Mouse (Mus musculus) forebrain, embryonic 15.5 days (tissue): ENCODE data around the gene Rubcn. TPM values are rescaled to one million over a fixed set of nuclear protein-coding genes. Genes with fewer than 3 reads are reported as not detected.

ENCODE experiments used
- ATAC-seq: fragments of 200-750 bp; cut with Nextera tagmentation; replicated peaks from 2 replicates; pipeline ENCODE4 v1.8.0; 2017; ENCODE audit warnings: mild to moderate bottlenecking, moderate TSS enrichment, moderate library complexity
- H3K27ac ChIP-seq: fragments of 300-500 bp; sonication (generic); replicated peaks from 2 replicates; pipeline ENCODE4 v1.5.1; 2015; ENCODE audit warnings: mild to moderate bottlenecking, inconsistent platforms
- H3K27me3 ChIP-seq: fragments of 300-500 bp; sonication (generic); 2 replicates; pipeline ENCODE4 v1.6.1; 2015; ENCODE audit warnings: inconsistent platforms
- H3K36me3 ChIP-seq: fragments of 300-500 bp; sonication (generic); 2 replicates; pipeline ENCODE4 v1.6.1; 2015; ENCODE audit warnings: mild to moderate bottlenecking, inconsistent platforms
- H3K4me1 ChIP-seq: fragments of 300-500 bp; sonication (generic); 2 replicates; pipeline ENCODE4 v1.6.1; 2015; ENCODE audit warnings: inconsistent platforms
- H3K4me2 ChIP-seq: fragments of 300-500 bp; sonication (generic); replicated peaks from 2 replicates; pipeline ENCODE4 v1.6.1; 2015; ENCODE audit warnings: mild to moderate bottlenecking, inconsistent platforms
- H3K4me3 ChIP-seq: fragments of 300-500 bp; sonication (generic); 2 replicates; pipeline ENCODE4 v1.5.1; 2015; ENCODE audit warnings: mild to moderate bottlenecking, inconsistent platforms
- H3K9ac ChIP-seq: fragments of 300-500 bp; sonication (generic); replicated peaks from 2 replicates; pipeline ENCODE4 v1.6.1; 2015; ENCODE audit warnings: mild to moderate bottlenecking, inconsistent platforms
- H3K9me3 ChIP-seq: fragments of 300-500 bp; sonication (generic); 2 replicates; pipeline ENCODE4 v1.6.1; 2016; ENCODE audit warnings: inconsistent platforms
- WGBS: fragments of 180-500 bp; shearing (Covaris S2); methylation state at CpG from one replicate; pipeline ENCODE4 v1.1.7; 2015; ENCODE audit warnings: mixed read lengths; 5-methylcytosine and 5-hydroxymethylcytosine counted together
- polyA plus RNA-seq: library from polyadenylated mRNA; unstranded; fragments of >200 nt; fragmentation: Nextera tagmentation; extraction: Ambion mirVana; gene quantifications from 2 replicates; pipeline ENCODE4 v1.2.1, GENCODE M21; 2015

The Rubcn gene
- polyA plus RNA-seq, 1 experiment from 2014 or later, result 33.7 TPM

- Histone ChIP-seq H3K9ac (no peak overlapping the region), H3K27ac (no peak overlapping the region), H3K36me3 (no peaks in the 10 kb centered on the region), H3K4me3 (no peak overlapping the region), H3K4me1 (peaks cover 11% of the 10 kb centered on the region), H3K9me3 (no peaks in the 10 kb centered on the region), H3K27me3 (no peaks in the 10 kb centered on the region), H3K4me2 (no peak overlapping the region)
- ATAC-seq, result peak; percentile 72
- 1% methylated on average over 9 of the region's 9 CpGs for WGBS
Observed at GRCm38 (mm10) chr16:32812888-32813361, 64.6 kb downstream of the Rubcn start.

- no peaks in the 10 kb centered on the region for H3K36me3 ChIP-seq
- H3K4me2 ChIP-seq, result no peak within 1 kb of the TSS
- H3K4me3 ChIP-seq, result no peak within 1 kb of the TSS
- no peak for ATAC-seq
- H3K27me3 ChIP-seq, result no peaks in the 10 kb centered on the region
- no peaks in the 10 kb centered on the region for H3K9me3 ChIP-seq
- WGBS, result 91% methylated on average over 4 of the region's 4 CpGs
- no peak within 1 kb of the TSS for H3K27ac ChIP-seq
- H3K9ac ChIP-seq, result no peak within 1 kb of the TSS
- peaks cover 11% of the 10 kb centered on the region for H3K4me1 ChIP-seq
Observed at GRCm38 (mm10) chr16:32810321-32810720, 67.2 kb downstream of the Rubcn start, which contains the start of gene Smbd1. Smbd1 (minus strand) TSS chr16:32810477.

- Histone ChIP-seq H3K27me3 (no peaks in the 10 kb centered on the region), H3K9ac (no peak overlapping the region), H3K9me3 (no peaks in the 10 kb centered on the region), H3K4me2 (no peak overlapping the region), H3K36me3 (no peaks in the 10 kb centered on the region), H3K27ac (no peak overlapping the region), H3K4me3 (no peak overlapping the region), H3K4me1 (peaks cover 7% of the 10 kb centered on the region)
- no peak for ATAC-seq
- WGBS, result 64% methylated on average over 8 of the region's 8 CpGs
Observed at GRCm38 (mm10) chr16:32807408-32808185, 70.0 kb downstream of the Rubcn start.

GRCm38 (mm10) chr16:32805151-32805550 is 72.4 kb downstream of the Rubcn start:
- H3K27me3 ChIP-seq, result no peaks in the 10 kb centered on the region
- H3K9me3 ChIP-seq, result no peaks in the 10 kb centered on the region
- 76% methylated on average over 7 of the region's 7 CpGs for WGBS
- H3K27ac ChIP-seq, result no peak overlapping the region
- ATAC-seq, result no peak
- H3K4me3 ChIP-seq, result no peak overlapping the region
- H3K4me2 ChIP-seq, result no peak overlapping the region
- peaks cover 7% of the 10 kb centered on the region for H3K4me1 ChIP-seq
- no peaks in the 10 kb centered on the region for H3K36me3 ChIP-seq
- H3K9ac ChIP-seq, result no peak overlapping the region

- 61% methylated on average over 5 of the region's 5 CpGs for WGBS
- no peak overlapping the region for H3K4me2 ChIP-seq
- H3K4me1 ChIP-seq, result peaks cover 7% of the 10 kb centered on the region
- ATAC-seq, result no peak
- no peaks in the 10 kb centered on the region for H3K36me3 ChIP-seq
- H3K4me3 ChIP-seq, result no peak overlapping the region
- no peak overlapping the region for H3K9ac ChIP-seq
- H3K27ac ChIP-seq, result no peak overlapping the region
- no peaks in the 10 kb centered on the region for H3K27me3 ChIP-seq
- no peaks in the 10 kb centered on the region for H3K9me3 ChIP-seq
Observed at GRCm38 (mm10) chr16:32803901-32804300, 73.7 kb downstream of the Rubcn start.

GRCm38 (mm10) chr16:32803252-32803853 is 74.2 kb downstream of the Rubcn start:
- Histone ChIP-seq H3K27ac (0 out of 2 replicates have a peak overlapping the region, but pooled peaks have one; percentile 49), H3K36me3 (no peaks in the 10 kb centered on the region), H3K4me3 (no peak overlapping the region), H3K4me2 (no peak overlapping the region), H3K4me1 (peaks cover 7% of the 10 kb centered on the region), H3K27me3 (no peaks in the 10 kb centered on the region), H3K9ac (no peak overlapping the region), H3K9me3 (no peaks in the 10 kb centered on the region)
- peak; percentile 92 for ATAC-seq
- 15% methylated on average over 6 of the region's 6 CpGs for WGBS

GRCm38 (mm10) chr16:32797426-32797689 is 80.2 kb downstream of the Rubcn start, which contains the start of gene Muc20:
Muc20 (minus strand) TSS chr16:32797435.
- Histone ChIP-seq H3K36me3 (no peaks in the 10 kb centered on the region), H3K9me3 (no peaks in the 10 kb centered on the region), H3K9ac (no peak within 1 kb of the TSS), H3K4me1 (no peaks in the 10 kb centered on the region), H3K27me3 (no peaks in the 10 kb centered on the region), H3K4me3 (no peak within 1 kb of the TSS), H3K27ac (no peak within 1 kb of the TSS), H3K4me2 (no peak within 1 kb of the TSS)
- WGBS, result 81% methylated on average over 3 of the region's 3 CpGs
- ATAC-seq, result no peak

- H3K4me3 ChIP-seq, result no peak overlapping the region
- no peaks in the 10 kb centered on the region for H3K9me3 ChIP-seq
- no peak overlapping the region for H3K9ac ChIP-seq
- H3K4me2 ChIP-seq, result no peak overlapping the region
- no peak for ATAC-seq
- no peaks in the 10 kb centered on the region for H3K4me1 ChIP-seq
- no peaks in the 10 kb centered on the region for H3K36me3 ChIP-seq
- no peak overlapping the region for H3K27ac ChIP-seq
- no peaks in the 10 kb centered on the region for H3K27me3 ChIP-seq
- 68% methylated on average over 14 of the region's 14 CpGs for WGBS
Observed at GRCm38 (mm10) chr16:32796676-32797425, 80.7 kb downstream of the Rubcn start.

- H3K9ac ChIP-seq, result no peak overlapping the region
- no peak overlapping the region for H3K4me3 ChIP-seq
- no peak overlapping the region for H3K27ac ChIP-seq
- no peak for ATAC-seq
- 89% methylated on average over 1 of the region's 1 CpGs for WGBS
- no peaks in the 10 kb centered on the region for H3K27me3 ChIP-seq
- H3K4me2 ChIP-seq, result no peak overlapping the region
- H3K4me1 ChIP-seq, result no peaks in the 10 kb centered on the region
- no peaks in the 10 kb centered on the region for H3K9me3 ChIP-seq
- no peaks in the 10 kb centered on the region for H3K36me3 ChIP-seq
Observed at GRCm38 (mm10) chr16:32795177-32795576, 82.4 kb downstream of the Rubcn start.

- no peaks in the 10 kb centered on the region for H3K27me3 ChIP-seq
- H3K9me3 ChIP-seq, result no peaks in the 10 kb centered on the region
- no peaks in the 10 kb centered on the region for H3K4me1 ChIP-seq
- H3K9ac ChIP-seq, result no peak overlapping the region
- no peak overlapping the region for H3K27ac ChIP-seq
- H3K36me3 ChIP-seq, result no peaks in the 10 kb centered on the region
- ATAC-seq, result no peak
- WGBS, result 91% methylated on average over 5 of the region's 5 CpGs
- no peak overlapping the region for H3K4me3 ChIP-seq
- no peak overlapping the region for H3K4me2 ChIP-seq
Observed at GRCm38 (mm10) chr16:32790056-32790455, 87.5 kb downstream of the Rubcn start.

- WGBS, result 65% methylated on average over 13 of the region's 13 CpGs
- H3K27me3 ChIP-seq, result no peaks in the 10 kb centered on the region
- no peak overlapping the region for H3K9ac ChIP-seq
- peaks cover 6% of the 10 kb centered on the region for H3K4me1 ChIP-seq
- H3K4me3 ChIP-seq, result no peak overlapping the region
- H3K9me3 ChIP-seq, result no peaks in the 10 kb centered on the region
- no peaks in the 10 kb centered on the region for H3K36me3 ChIP-seq
- no peak overlapping the region for H3K27ac ChIP-seq
- no peak for ATAC-seq
- H3K4me2 ChIP-seq, result no peak overlapping the region
Observed at GRCm38 (mm10) chr16:32784840-32785239, 92.7 kb downstream of the Rubcn start.
